Mouse (Mus musculus): ENCODE measurements at regions not wholly inside any gene's neighbourhood (a gene's known extent, or its start where the extent isn't known, plus 50 kb on each side); places are given as distances from the start of the nearest gene placed in this dataset.

DNA sequence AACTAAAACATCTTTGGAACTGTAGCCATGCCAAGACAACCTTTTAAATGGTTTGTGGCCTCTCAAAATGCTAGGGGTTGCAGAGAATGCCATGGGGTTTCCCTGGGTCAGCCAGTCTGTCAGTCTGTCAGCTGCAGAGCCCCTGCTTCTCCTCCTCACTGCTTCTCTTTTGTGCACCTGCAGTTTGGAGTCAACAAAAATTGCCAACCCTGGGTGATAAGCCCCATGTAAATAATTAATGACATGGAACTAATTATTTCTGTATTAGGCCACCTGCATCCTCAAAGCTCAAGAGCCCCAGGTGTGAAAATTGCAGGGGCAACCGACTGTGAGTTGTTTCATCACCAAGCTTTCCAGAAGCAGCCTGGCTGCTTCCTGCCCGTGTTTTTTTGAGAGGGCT lies 70.6 kb downstream of the Bmp2 start:
- no peak for TF ChIP-seq CTCF (IDR thresholded peaks at IDR 0.05; ENCODE audit: borderline replicate concordance, insufficient read depth, low read length)
- no peak for TF ChIP-seq POLR2A (IDR thresholded peaks at IDR 0.05; ENCODE audit: low read depth, low read length)

All from embryonic fibroblast, embryonic 13.5 days (primary cell).